Mouse (Mus musculus): ENCODE results near the gene Tspan3.

The Tspan3 gene

DNA sequence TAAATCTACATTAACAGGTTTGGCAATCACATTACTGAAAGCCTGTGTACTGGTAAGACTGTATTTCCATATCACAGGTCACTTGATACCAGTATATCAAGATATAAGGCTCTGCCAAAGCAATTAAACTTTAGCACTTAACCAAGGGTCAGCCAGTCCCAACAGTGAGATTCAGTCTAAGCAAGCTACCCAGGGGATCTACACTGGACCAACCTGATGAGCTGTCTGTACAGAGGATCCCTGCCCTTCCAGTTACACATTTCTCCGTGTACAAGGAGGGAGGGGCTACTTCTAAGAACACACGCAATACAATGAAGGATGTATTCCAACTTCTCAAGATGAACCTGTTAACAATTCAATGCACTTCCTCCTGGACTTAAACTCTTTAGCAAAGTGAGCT, 7.2 kb downstream of the Tspan3 start:
- DNase-seq (ENCODE audit: low spot score): no peak

DNA sequence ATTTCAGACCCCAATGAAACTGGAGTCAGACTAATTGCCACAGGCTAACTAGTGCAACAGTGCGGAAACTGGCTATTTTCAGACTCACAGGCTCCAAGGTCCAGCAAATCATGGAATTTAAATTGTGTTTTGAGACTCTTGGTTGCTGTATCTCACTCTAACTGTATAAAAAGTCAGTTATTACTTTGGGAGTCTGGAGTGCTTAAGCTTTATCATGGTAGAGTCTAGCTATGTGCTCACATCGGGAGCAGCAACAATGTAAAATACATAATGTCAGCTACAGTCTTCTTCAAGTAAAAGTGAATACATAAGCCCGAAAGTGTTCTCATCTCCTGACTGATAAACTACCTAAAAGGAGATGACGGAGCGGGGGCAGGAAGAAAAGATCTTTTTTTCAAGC, 10.7 kb downstream of the Tspan3 start:
- no peak for DNase-seq (ENCODE audit: low spot score)

DNA sequence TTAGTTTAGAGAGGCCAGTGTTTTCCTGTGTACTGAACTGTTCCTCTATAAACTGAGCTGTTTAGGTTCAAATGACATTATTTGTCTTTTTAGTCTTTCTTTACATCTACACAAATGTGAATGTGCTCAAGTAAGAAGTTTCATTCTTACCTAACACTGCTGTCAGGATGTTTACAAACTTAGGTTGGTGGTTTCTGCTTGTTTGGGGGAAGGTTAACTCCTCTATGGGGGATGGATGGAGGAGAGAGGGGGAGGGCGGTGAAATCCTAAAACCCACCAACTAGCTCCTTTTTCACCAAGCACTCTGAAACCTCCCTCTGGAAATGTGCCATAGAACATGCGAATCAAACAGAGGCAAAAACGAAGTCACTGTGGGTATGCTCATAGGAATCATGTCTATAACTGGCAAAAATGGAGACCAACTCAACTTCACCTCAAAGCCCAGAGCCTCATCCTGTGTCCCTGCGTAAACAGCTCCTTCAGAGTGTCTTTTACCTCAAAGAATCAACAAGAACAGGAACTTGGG, 12.7 kb downstream of the Tspan3 start:
- DNase-seq (ENCODE audit: low spot score): no peak

- no peak for DNase-seq (ENCODE audit: low spot score)
Measured at GRCm38 (mm10) chr9:56151745-56152481, 13.4 kb downstream of the Tspan3 start.

- no peak for DNase-seq (ENCODE audit: low spot score)
Measured at GRCm38 (mm10) chr9:56146326-56146923, 18.9 kb downstream of the Tspan3 start.

GRCm38 (mm10) chr9:56144366-56145003, 20.8 kb downstream of the Tspan3 start:
- no peak for DNase-seq (ENCODE audit: low spot score)

DNA sequence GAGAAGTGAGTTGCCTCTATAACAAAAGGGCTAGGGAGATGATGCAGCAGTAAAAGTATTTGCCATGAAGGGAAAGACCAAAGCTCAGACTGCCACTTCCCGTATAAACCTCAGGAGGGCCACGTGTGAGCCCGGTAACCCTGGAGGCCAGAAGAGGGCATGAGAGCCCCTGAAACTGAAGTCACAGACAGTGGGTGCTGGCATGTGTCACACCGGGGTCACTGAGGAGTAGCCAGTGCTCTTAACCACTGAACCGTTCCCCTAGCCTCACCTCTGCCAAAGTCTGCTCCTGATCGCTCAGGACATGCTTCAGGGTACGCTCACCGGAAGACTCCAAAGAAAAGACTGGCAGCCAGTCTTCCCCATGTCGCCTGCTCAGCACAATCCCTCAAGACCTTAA, 23.5 kb downstream of the Tspan3 start:
- DNase-seq (ENCODE audit: low spot score): no peak

- DNase-seq (ENCODE audit: low spot score): no peak
Measured at GRCm38 (mm10) chr9:56135590-56136197, 29.6 kb downstream of the Tspan3 start.

DNA sequence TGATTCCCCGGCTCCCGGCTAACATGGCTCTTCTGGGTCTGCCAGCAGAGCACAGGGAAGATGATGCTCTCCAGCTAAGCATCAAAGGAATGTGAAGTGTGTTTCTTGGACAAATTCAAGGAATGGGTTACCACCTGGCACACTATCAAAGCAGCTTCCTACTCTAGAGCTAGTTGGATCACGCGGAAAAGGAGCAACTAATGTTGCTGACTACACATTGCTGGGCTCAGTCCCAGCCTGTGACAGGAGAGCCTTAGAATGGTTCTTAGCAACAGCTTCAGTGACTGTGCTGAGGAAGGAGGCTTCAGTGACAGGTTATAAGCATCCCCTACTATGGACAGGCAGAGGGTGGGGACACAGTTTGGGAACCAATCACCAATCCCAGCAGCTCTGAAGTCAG, 30.7 kb downstream of the Tspan3 start:
- DNase-seq (ENCODE audit: low spot score): no peak

- DNase-seq (ENCODE audit: low spot score): no peak
Measured at GRCm38 (mm10) chr9:56133970-56134369, 31.3 kb downstream of the Tspan3 start.

DNA sequence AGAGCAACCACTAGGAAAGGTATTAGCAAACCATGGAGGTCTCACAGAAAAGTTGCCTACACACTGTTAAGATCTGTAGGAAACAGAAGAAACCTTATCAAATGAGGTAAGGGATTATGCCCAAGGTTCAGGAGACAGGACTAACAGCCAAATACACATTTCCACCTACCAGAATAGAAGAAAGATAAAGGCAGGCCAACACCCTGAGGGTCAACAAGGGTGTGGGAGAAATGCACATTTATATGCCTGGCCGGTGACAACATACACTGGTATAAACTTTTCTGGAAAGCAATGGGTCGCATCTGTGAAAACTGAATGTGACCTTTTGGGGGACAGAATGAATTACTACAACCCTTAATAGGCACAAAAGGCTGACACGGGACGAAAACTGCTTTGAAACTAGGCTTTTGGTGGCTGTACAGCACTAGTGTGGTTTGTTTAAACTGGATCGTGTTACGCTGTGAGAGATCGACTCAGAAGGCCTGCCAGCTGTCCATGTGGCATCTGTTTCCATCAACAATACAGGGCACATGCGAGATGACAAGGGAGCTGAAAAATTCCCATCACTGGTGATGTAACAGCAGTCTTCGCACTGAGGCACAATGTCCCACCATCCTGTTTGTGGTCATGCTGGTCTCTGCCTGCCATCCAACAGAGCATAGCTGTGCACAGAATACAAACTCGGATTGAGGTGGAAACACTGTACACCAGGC, 33.3 kb downstream of the Tspan3 start:
- no peak for DNase-seq (ENCODE audit: low spot score)

DNA sequence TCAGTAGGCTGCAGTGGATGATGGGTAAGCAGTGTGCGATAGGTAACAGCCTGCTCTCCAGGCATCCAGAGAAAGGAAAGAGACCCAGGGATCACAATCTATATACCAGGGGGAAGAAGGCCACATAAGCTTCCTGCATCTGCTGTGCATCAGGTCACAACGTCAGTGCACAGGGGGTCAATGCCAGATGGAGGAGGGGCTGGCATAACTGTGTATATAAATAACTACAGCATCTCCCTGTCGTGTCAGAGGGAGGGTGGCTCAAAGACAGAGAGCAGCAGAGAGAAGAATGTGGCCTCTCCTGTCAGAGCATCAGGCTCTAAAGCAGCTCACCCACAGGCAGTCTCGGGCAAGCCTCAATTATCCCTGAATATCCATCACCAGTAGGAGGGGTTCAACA, 34.7 kb downstream of the Tspan3 start:
- DNase-seq (ENCODE audit: low spot score): no peak

GRCm38 (mm10) chr9:56129951-56130350, 35.3 kb downstream of the Tspan3 start:
- no peak for DNase-seq (ENCODE audit: low spot score)

- no peak for DNase-seq (ENCODE audit: low spot score)
Measured at GRCm38 (mm10) chr9:56128331-56128730, 36.9 kb downstream of the Tspan3 start.

DNA sequence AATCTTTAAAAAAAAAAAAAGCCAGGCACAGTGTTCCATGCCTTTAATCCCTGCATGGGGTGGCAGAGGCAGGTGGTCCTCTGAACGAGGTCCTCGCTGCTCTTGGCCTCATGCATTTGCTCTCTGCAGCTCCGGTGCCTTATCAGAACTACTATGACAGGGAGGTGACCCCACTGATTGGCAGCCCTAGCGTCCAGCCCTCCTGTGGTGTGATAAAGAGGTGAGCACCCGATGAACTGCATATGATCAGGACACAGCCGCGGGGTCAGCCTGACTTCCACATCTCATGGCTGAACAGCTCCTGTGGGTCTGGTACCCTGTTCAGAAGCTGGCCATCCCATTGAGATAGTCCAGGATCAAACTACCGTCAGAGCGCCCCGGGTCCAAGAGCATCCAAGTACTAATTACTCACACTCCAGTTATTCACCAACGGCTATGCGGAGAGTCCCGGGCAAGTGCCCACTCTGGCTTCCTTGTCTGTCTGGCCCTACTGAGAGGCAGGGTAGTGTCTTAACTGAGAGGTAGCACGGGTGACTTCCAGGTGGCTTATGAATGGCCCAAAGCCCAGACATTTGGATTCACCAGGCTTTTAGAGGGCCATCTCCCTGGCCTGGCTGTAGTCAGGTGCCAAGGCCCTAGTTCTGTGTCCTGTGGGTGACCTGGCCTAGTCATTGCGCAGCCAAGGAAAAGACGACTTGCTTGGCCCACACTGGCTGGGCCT, 38.7 kb downstream of the Tspan3 start:
- no peak for DNase-seq (ENCODE audit: low spot score)

GRCm38 (mm10) chr9:56124561-56124960, 40.7 kb downstream of the Tspan3 start:
- no peak for DNase-seq (ENCODE audit: low spot score)

DNA sequence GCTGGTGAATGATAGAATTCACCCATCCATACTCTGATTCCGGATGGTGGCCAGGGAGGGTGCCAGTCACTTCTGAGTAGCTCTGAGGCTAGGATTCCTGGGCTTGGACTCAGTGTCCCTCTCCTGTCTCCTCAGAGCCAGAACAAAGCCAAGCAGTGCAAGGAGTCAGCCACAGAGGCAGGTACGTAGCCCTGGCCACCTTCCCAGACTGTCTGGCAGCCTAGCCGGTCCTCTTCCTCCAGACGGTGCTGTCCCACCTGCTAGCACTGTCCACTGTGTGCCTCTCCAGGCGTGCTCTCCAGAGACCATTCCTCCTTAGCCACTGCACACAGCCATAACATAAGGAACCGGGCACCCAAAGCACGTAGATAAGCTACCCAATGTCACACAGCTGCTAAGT, 41.7 kb downstream of the Tspan3 start:
- no peak for DNase-seq (ENCODE audit: low spot score)

DNA sequence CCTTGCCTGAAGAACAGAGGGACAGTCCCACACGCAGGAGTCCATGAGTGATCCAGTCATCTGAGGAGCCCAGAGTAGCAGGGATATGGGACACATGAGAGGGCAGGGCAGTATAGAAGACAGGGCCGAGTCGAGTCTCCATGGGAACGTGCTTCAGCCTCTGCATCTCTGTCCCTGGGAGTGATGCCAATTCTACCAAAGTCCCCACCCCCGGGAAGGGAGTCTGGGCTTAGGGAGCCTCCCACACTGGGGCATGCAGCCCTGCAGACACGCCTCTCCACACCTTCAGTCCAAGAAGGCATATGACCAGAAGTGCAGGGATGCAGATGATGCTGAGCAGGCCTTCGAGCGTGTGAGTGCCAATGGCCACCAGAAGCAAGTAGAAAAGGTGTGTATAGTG, 42.3 kb downstream of the Tspan3 start:
- no peak for DNase-seq (ENCODE audit: low spot score)

DNA sequence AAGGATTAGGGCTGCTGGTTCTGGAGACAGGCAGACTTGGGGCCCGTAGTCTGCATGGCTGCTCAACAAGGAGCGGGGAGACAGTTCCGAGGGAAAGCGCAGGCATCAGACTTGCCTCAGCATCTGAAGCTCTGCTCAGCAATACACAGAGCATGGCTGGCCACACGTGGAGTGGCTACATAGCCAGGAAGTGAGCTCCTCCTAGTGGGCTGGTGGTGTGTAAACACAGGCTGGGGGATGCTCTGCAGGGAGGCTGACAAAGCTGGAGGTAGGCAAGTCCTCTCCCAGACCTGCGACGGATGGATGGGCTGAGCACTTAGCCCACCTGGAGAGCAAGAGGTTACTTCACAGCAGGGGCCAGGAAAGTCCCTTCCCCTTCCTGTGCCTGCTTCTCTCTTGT, 44.2 kb downstream of the Tspan3 start:
- DNase-seq (ENCODE audit: low spot score): no peak

DNA sequence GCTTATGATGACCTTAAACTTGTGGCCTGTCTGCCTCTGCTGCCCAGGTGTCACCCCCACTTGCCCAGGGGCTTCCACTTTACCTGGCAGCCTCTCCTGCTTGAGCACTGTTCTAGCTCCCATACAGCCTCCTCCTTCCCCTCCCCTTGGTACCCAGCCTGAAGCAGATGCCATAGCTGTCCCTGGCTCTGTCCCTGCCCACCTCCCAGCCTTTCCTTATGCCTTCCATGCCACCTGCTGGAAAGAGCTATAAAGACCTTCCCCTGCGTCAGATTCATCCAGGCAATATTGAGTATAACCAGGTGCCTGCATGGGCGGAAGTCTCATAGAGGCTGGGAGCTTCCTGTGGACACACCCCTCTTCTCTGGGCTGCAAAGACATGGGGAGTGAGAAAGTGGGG, 45.6 kb downstream of the Tspan3 start:
- DNase-seq (ENCODE audit: low spot score): no peak

DNA sequence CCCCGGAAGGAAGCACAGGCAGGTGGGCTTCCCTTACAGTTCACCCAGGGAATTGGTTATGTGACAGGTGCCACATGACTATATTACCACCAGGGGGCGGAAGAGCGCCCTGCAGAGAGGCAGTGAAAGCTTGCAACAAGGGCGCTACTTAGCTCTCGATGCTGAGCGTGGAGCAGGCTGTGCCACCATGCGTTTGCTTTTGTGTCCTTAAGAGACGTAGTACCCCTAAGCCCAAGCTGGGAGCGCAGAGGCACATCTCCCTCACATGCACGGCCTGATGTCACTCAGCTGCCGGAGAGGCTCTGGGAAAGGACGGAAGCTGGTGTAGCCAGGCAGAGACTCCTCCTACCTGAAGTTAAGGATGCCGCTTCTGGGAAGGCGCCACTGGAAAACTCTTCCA, 46.7 kb downstream of the Tspan3 start:
- peak; percentile 34 for DNase-seq (ENCODE audit: low spot score)

DNA sequence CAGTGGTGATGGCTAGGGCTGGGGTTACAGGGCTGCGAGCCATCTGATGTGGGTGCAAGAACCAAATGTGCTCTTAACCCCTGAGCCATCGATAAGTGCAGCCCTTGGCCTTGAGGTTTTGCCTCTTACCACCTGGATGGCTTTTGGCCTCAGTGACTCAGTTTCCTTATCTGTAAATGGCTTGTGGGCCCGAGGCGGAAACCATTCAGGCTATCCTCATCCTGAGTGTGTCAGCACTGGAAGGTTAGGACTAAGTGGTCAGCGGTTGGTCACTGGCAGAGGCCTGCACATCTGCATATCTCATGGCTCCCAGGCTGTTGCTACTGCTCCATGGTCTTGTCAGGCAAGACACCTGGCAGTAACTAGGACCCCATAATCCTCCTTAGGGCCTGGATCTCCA, 47.2 kb downstream of the Tspan3 start:
- DNase-seq (ENCODE audit: low spot score): no peak

All from spleen, adult 12 weeks (tissue).